Mouse (Mus musculus) C2C12 (cell line): ENCODE data around the gene Liph.

ENCODE experiments used
- CTCF ChIP-seq: IDR thresholded peaks from one replicate; pipeline ENCODE4 v1.5.1; 2011; ENCODE audit not compliant: control insufficient read depth, insufficient read depth, insufficient read length
- USF1 ChIP-seq: IDR thresholded peaks from one replicate; pipeline ENCODE4 v1.6.1; 2011; ENCODE audit warnings: low read depth, mild to moderate bottlenecking, control low read depth, moderate library complexity

DNA sequence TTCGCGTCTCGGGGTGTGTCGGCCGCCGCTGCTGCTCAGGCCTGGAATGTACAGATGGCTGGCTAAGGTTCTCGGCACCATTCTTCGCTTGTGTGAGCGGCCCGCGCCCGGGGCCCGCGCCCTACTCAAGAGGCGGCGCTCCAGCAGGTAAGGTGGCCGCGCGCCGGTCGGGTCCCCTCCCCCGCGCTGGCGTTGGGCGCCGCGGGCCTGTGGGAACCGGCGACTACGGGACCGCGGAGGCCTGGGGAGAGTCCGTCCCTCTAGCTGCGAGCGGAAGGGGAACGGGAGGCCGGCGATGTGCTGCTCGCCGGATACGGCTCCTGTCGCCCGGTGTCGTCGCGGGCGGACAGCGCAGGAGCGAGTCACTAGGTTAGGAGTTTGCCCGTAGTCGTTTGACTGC is 14.1 kb upstream of the Liph start:
- TF ChIP-seq CTCF (no peak), USF1 (no peak)
